Mouse (Mus musculus) intestine, postnatal 0 days (tissue): ENCODE measurements around the gene Cd52. TPM values are rescaled to one million over a fixed set of nuclear protein-coding genes. Genes with fewer than 3 reads are reported as not detected.

ENCODE experiments used
- ATAC-seq: fragments of 200-750 bp; cut with Nextera tagmentation; 2 replicates; pipeline ENCODE4 v1.8.0; 2017; ENCODE audit warnings: mild to moderate bottlenecking, moderate TSS enrichment, moderate library complexity
- H3K27ac ChIP-seq: fragments of 300-500 bp; sonication (generic); 2 replicates; pipeline ENCODE4 v1.5.1; 2014; ENCODE audit warnings: mild to moderate bottlenecking, low read depth, low read length, moderate library complexity
- H3K27me3 ChIP-seq: fragments of 300-500 bp; sonication (generic); replicated peaks from 2 replicates; pipeline ENCODE4 v1.6.1; 2014; ENCODE audit warnings: low read length, mixed read lengths; ENCODE audit not compliant: control insufficient read depth, insufficient read depth
- H3K36me3 ChIP-seq: fragments of 300-500 bp; sonication (generic); 2 replicates; pipeline ENCODE4 v1.6.1; 2014; ENCODE audit warnings: mild to moderate bottlenecking, moderate library complexity; ENCODE audit not compliant: control insufficient read depth, insufficient read depth
- H3K4me1 ChIP-seq: fragments of 300-500 bp; sonication (generic); replicated peaks from 2 replicates; pipeline ENCODE4 v1.6.1; 2014; ENCODE audit warnings: antibody characterized with exemption, low read length, mixed read lengths; ENCODE audit not compliant: control insufficient read depth, insufficient read depth
- H3K4me2 ChIP-seq: fragments of 300-500 bp; sonication (generic); replicated peaks from 2 replicates; pipeline ENCODE4 v1.6.1; 2014; ENCODE audit warnings: low read depth, mild to moderate bottlenecking, moderate library complexity
- H3K4me3 ChIP-seq: fragments of 300-500 bp; sonication (generic); 2 replicates; pipeline ENCODE4 v1.5.1; 2014; ENCODE audit warnings: low read depth, low read length
- H3K9ac ChIP-seq: fragments of 300-500 bp; sonication (generic); 2 replicates; pipeline ENCODE4 v1.6.1; 2014; ENCODE audit warnings: mild to moderate bottlenecking, low read depth, low read length
- H3K9me3 ChIP-seq: fragments of 300-500 bp; sonication (generic); 2 replicates; pipeline ENCODE4 v1.6.1; 2016; ENCODE audit warnings: mixed run types; ENCODE audit not compliant: control insufficient read depth
- CTCF ChIP-seq: sonication (generic); IDR thresholded peaks from 2 replicates; pipeline ENCODE4 v1.5.1; 2016; ENCODE audit warnings: low read depth, mild to moderate bottlenecking, control low read depth, antibody characterized with exemption, moderate library complexity
- WGBS: fragments of 180-500 bp; shearing (Covaris S2); extraction: QIAGEN DNeasy Blood & Tissue Kit; methylation state at CpG from one replicate; pipeline ENCODE4 v1.1.7; 2014; 5-methylcytosine and 5-hydroxymethylcytosine counted together
- polyA plus RNA-seq: library from polyadenylated mRNA; unstranded; fragments of >200 nt; fragmentation: Nextera tagmentation; extraction: Ambion mirVana; gene quantifications from 2 replicates; pipeline ENCODE4 v1.2.1, GENCODE M21; 2015

Cd52 gene
- polyA plus RNA-seq, 1 experiment from 2014 or later: 31.2 TPM

- H3K9me3 ChIP-seq: no peaks in the 10 kb centered on the region
- ATAC-seq: peak; percentile 23; the same call in 1 of the 2 replicates
- no peak overlapping the region for H3K27ac ChIP-seq
- peak; percentile 84 for TF ChIP-seq CTCF
- no peaks in the 10 kb centered on the region for H3K4me1 ChIP-seq
- no peak overlapping the region for H3K9ac ChIP-seq
- no peak overlapping the region for H3K4me3 ChIP-seq
- no peaks in the 10 kb centered on the region for H3K27me3 ChIP-seq
- no peak overlapping the region for H3K4me2 ChIP-seq
- peaks cover 21% of the 10 kb centered on the region; the same call in 1 of the 2 replicates for H3K36me3 ChIP-seq
- WGBS: 30% methylated on average over 3 of the region's 3 CpGs
These were observed 16.2 kb downstream of the Cd52 start for GRCm38 (mm10) chr4:134078694-134079093.

GRCm38 (mm10) chr4:134068793-134069580 lies 25.9 kb downstream of the Cd52 start:
- no peak for TF ChIP-seq CTCF
- 54% methylated on average over 4 of the region's 4 CpGs for WGBS
- ATAC-seq: peak; percentile 65
- H3K36me3 ChIP-seq: peaks cover 17% of the 10 kb centered on the region
- no peaks in the 10 kb centered on the region for H3K27me3 ChIP-seq
- H3K9me3 ChIP-seq: no peaks in the 10 kb centered on the region
- H3K4me1 ChIP-seq: no peaks in the 10 kb centered on the region; the same call in 1 of the 2 replicates
- peak overlapping the region; percentile 37 for H3K9ac ChIP-seq
- H3K4me3 ChIP-seq: no peak overlapping the region
- H3K27ac ChIP-seq: peak overlapping the region; percentile 89
- peak overlapping the region; percentile 63 for H3K4me2 ChIP-seq

GRCm38 (mm10) chr4:134067833-134068544 lies 26.9 kb downstream of the Cd52 start:
- Histone ChIP-seq H3K27ac (peak overlapping the region; percentile 89), H3K27me3 (no peaks in the 10 kb centered on the region), H3K9ac (peak overlapping the region; percentile 37), H3K4me1 (no peaks in the 10 kb centered on the region; the same call in 1 of the 2 replicates), H3K4me2 (peak overlapping the region; percentile 63), H3K36me3 (peaks cover 11% of the 10 kb centered on the region), H3K4me3 (peak overlapping the region; percentile 7; the same call in 1 of the 2 replicates), H3K9me3 (no peaks in the 10 kb centered on the region)
- 41% methylated on average over 7 of the region's 7 CpGs for WGBS
- peak; percentile 42 for TF ChIP-seq CTCF
- ATAC-seq: peak; percentile 62

GRCm38 (mm10) chr4:134067383-134067782 lies 27.5 kb downstream of the Cd52 start:
- no peaks in the 10 kb centered on the region for H3K9me3 ChIP-seq
- no peak overlapping the region; the same call in 1 of the 2 replicates for H3K9ac ChIP-seq
- no peak for TF ChIP-seq CTCF
- H3K36me3 ChIP-seq: peaks cover 5% of the 10 kb centered on the region; the same call in 1 of the 2 replicates
- no peaks in the 10 kb centered on the region; the same call in 1 of the 2 replicates for H3K4me1 ChIP-seq
- no peaks in the 10 kb centered on the region for H3K27me3 ChIP-seq
- H3K4me2 ChIP-seq: peak overlapping the region; percentile 63
- ATAC-seq: peak; percentile 54
- H3K27ac ChIP-seq: peak overlapping the region; percentile 89
- H3K4me3 ChIP-seq: peak overlapping the region; percentile 42
- 42% methylated on average over 8 of the region's 8 CpGs for WGBS

GRCm38 (mm10) chr4:134065431-134066004 lies 29.4 kb downstream of the Cd52 start:
- H3K9me3 ChIP-seq: no peaks in the 10 kb centered on the region
- H3K4me3 ChIP-seq: peak overlapping the region; percentile 42
- H3K27me3 ChIP-seq: no peaks in the 10 kb centered on the region
- H3K9ac ChIP-seq: peak overlapping the region; percentile 45; the same call in 1 of the 2 replicates
- H3K4me1 ChIP-seq: peaks cover 2% of the 10 kb centered on the region
- WGBS: 15% methylated on average over 23 of the region's 23 CpGs
- no peak for ATAC-seq
- no peaks in the 10 kb centered on the region for H3K36me3 ChIP-seq
- H3K27ac ChIP-seq: peak overlapping the region; percentile 84
- no peak for TF ChIP-seq CTCF
- peak overlapping the region; percentile 63 for H3K4me2 ChIP-seq

GRCm38 (mm10) chr4:134062561-134062960 lies 32.3 kb downstream of the Cd52 start:
- peaks cover 5% of the 10 kb centered on the region for H3K4me1 ChIP-seq
- H3K27me3 ChIP-seq: no peaks in the 10 kb centered on the region
- 48% methylated on average over 8 of the region's 8 CpGs for WGBS
- H3K4me3 ChIP-seq: no peak overlapping the region
- peak overlapping the region; percentile 92 for H3K27ac ChIP-seq
- H3K4me2 ChIP-seq: peak overlapping the region; percentile 48
- ATAC-seq: no peak
- no peaks in the 10 kb centered on the region for H3K9me3 ChIP-seq
- TF ChIP-seq CTCF: no peak
- H3K9ac ChIP-seq: no peak overlapping the region
- H3K36me3 ChIP-seq: no peaks in the 10 kb centered on the region
